Mouse (Mus musculus): ENCODE measurements around the gene Wt1.

GRCm38 (mm10) chr2:105086081-105086480 lies 40.2 kb upstream of the Wt1 start:
- no peak for TF ChIP-seq CTCF (conservative IDR thresholded peaks at IDR 0.05; ENCODE audit: insufficient read depth, insufficient read length, low read depth, low read length)
- no peak for TF ChIP-seq POLR2A (IDR thresholded peaks at IDR 0.05; ENCODE audit: low read depth, low read length)

Measured in kidney, adult 2 months (tissue).